Mouse (Mus musculus) olfactory bulb, adult 2 months (tissue): ENCODE measurements around the gene Tgif2.

Source experiments
- CTCF ChIP-seq: fragments of 200-500 bp; IDR thresholded peaks from 2 replicates; pipeline ENCODE4 v1.5.1; 2012; ENCODE audit warnings: low read depth, mild to moderate bottlenecking, low read length, moderate library complexity; ENCODE audit not compliant: insufficient read depth
- POLR2A ChIP-seq: fragments of 200-500 bp; IDR thresholded peaks from 2 replicates; pipeline ENCODE4 v1.6.1; 2012; ENCODE audit warnings: mild to moderate bottlenecking, low read depth, low read length, moderate library complexity; ENCODE audit not compliant: insufficient read depth

DNA sequence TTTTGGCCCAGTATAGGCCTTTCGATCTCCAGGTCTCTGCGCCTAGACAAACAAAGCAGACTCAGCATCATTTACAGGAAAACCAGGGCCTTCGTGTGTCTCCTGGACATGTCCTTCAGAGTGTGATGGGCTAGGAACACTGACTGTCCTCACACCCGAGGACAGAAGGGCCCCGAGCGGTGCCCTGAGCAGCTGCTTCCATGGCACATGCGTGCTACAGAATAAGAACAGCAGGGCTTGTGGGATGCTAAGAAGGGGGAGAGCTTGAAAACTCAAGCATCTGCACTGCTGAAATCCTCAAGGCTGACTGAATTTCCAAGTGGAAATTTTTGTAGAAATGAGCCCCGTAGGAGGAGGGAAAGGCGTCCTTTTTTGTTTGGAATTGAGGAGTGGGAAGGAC lies 57.2 kb downstream of the Tgif2 start:
- no peak for TF ChIP-seq CTCF
- no peak for TF ChIP-seq POLR2A
